Mouse (Mus musculus) myocyte (in vitro differentiated cells): Measurements from ENCODE around the gene Antxr1. TPM values are rescaled to one million over a fixed set of nuclear protein-coding genes. Genes with fewer than 3 reads are reported as not detected.

ENCODE experiments used
- H3K27me3 ChIP-seq: one replicate; pipeline ENCODE4 v1.6.1; 2011; ENCODE audit not compliant: control insufficient read depth, insufficient read depth, insufficient read length
- H3K36me3 ChIP-seq: one replicate; pipeline ENCODE4 v1.6.1; 2011; ENCODE audit not compliant: control insufficient read depth, insufficient read depth
- H3K4me2 ChIP-seq: one replicate; pipeline ENCODE4 v1.6.1; 2011; ENCODE audit warnings: low read depth, control low read depth
- H3K4me3 ChIP-seq: one replicate; pipeline ENCODE4 v1.5.1; 2011; ENCODE audit warnings: mild to moderate bottlenecking, control low read depth, moderate library complexity
- H3K79me2 ChIP-seq: one replicate; pipeline ENCODE4 v1.6.1; 2011; ENCODE audit not compliant: control insufficient read depth, insufficient read depth
- H3ac ChIP-seq: one replicate; pipeline ENCODE4 v1.6.1; 2011; ENCODE audit not compliant: control insufficient read depth, insufficient read length
- CEBPB ChIP-seq: IDR thresholded peaks from 2 replicates; pipeline ENCODE4 v1.6.1; 2011; ENCODE audit warnings: mild to moderate bottlenecking, moderate library complexity; ENCODE audit not compliant: poor library complexity, insufficient read depth, severe bottlenecking
- E2F4 ChIP-seq: IDR thresholded peaks from one replicate; pipeline ENCODE4 v1.6.1; 2011; ENCODE audit warnings: mild to moderate bottlenecking, control low read depth, moderate library complexity; ENCODE audit not compliant: insufficient read depth
- MAX ChIP-seq: IDR thresholded peaks from one replicate; pipeline ENCODE4 v1.6.1; 2011; ENCODE audit warnings: low read depth, mild to moderate bottlenecking, control low read depth
- MYOD1 ChIP-seq, 3 experiments: IDR thresholded peaks; one replicate each; pipeline ENCODE4 v1.6.1; 2011; ENCODE audit warnings: control low read depth in 2 of 3, low read depth in 2 of 3, mild to moderate bottlenecking in 2 of 3, moderate library complexity in 1 of 3; ENCODE audit not compliant: insufficient read length in 2 of 3, control insufficient read depth in 1 of 3
- MYOG ChIP-seq, 3 experiments: IDR thresholded peaks; one replicate each; pipeline ENCODE4 v1.6.1; 2011; ENCODE audit warnings: control low read depth in 2 of 3, low read depth in 2 of 3, mild to moderate bottlenecking in 2 of 3; ENCODE audit not compliant: insufficient read length in 2 of 3, control insufficient read depth in 1 of 3, insufficient read depth in 1 of 3
- POLR2A ChIP-seq: IDR thresholded peaks from one replicate; pipeline ENCODE4 v1.6.1; 2011; ENCODE audit warnings: low read depth, mild to moderate bottlenecking, control low read depth, moderate library complexity; ENCODE audit not compliant: insufficient read length
- POLR2AphosphoS2 ChIP-seq: IDR thresholded peaks from one replicate; pipeline ENCODE4 v1.6.1; 2011; ENCODE audit warnings: low read depth, control low read depth; ENCODE audit not compliant: insufficient read length
- REST ChIP-seq: IDR thresholded peaks from one replicate; pipeline ENCODE4 v1.6.1; 2011; ENCODE audit warnings: mild to moderate bottlenecking, control low read depth, moderate library complexity; ENCODE audit not compliant: insufficient read depth, insufficient read length
- SRF ChIP-seq: IDR thresholded peaks from one replicate; pipeline ENCODE4 v1.6.1; 2011; ENCODE audit warnings: low read depth; ENCODE audit not compliant: control insufficient read depth, insufficient read length
- TCF12 ChIP-seq: IDR thresholded peaks from one replicate; pipeline ENCODE4 v1.6.1; 2011; ENCODE audit warnings: mild to moderate bottlenecking, control low read depth; ENCODE audit not compliant: poor library complexity, insufficient read depth, severe bottlenecking
- TCF3 ChIP-seq: IDR thresholded peaks from one replicate; pipeline ENCODE4 v1.6.1; 2011; ENCODE audit warnings: low read depth, control low read depth; ENCODE audit not compliant: insufficient read length
- USF1 ChIP-seq: IDR thresholded peaks from one replicate; pipeline ENCODE4 v1.6.1; 2011; ENCODE audit warnings: low read depth, mild to moderate bottlenecking, control low read depth, moderate library complexity
- polyA plus RNA-seq: library from polyadenylated mRNA; unstranded; fragments of >200 nt; fragmentation: generic; extraction: Trizol; gene quantifications from one replicate; pipeline ENCODE4 v1.2.1, GENCODE M21; 2012; ENCODE audit warnings: missing spikeins

Gene Antxr1
- polyA plus RNA-seq, 1 experiment: 8.6 TPM

- Histone ChIP-seq H3K27me3 (no peaks in the 10 kb centered on the region), H3K4me2 (no peak overlapping the region), H3K4me3 (no peak overlapping the region), H3K79me2 (no peaks in the 10 kb centered on the region), H3K36me3 (no peaks in the 10 kb centered on the region), H3ac (no peak overlapping the region)
- no peak for TF ChIP-seq E2F4
- TF ChIP-seq MYOD1 (IDR thresholded peaks at IDR 0.05; ENCODE audit: control insufficient read depth in 1 of 3, insufficient read length in 2 of 3, low read depth in 2 of 3): no peak
- TF ChIP-seq SRF: no peak
- TF ChIP-seq TCF3: no peak
- no peak for TF ChIP-seq CEBPB
- TF ChIP-seq MAX: no peak
- no peak for TF ChIP-seq POLR2A
- no peak for TF ChIP-seq MYOG (IDR thresholded peaks at IDR 0.05; ENCODE audit: control insufficient read depth in 1 of 3, insufficient read depth in 1 of 3, insufficient read length in 2 of 3, low read depth in 2 of 3)
- no peak for TF ChIP-seq TCF12
- TF ChIP-seq USF1: no peak
- no peak for TF ChIP-seq REST
- no peak for TF ChIP-seq POLR2AphosphoS2
Measured at GRCm38 (mm10) chr6:87301991-87302390, 33.6 kb downstream of the Antxr1 start.

GRCm38 (mm10) chr6:87294904-87295303, 40.7 kb downstream of the Antxr1 start:
- H3K4me2 ChIP-seq: no peak overlapping the region
- no peak overlapping the region for H3ac ChIP-seq
- H3K36me3 ChIP-seq: no peaks in the 10 kb centered on the region
- H3K27me3 ChIP-seq: no peaks in the 10 kb centered on the region
- H3K79me2 ChIP-seq: no peaks in the 10 kb centered on the region
- H3K4me3 ChIP-seq: no peak overlapping the region
- TF ChIP-seq SRF (no peak), MYOG (IDR thresholded peaks at IDR 0.05; ENCODE audit: control insufficient read depth in 1 of 3, insufficient read depth in 1 of 3, insufficient read length in 2 of 3, low read depth in 2 of 3) (no peak), MYOD1 (IDR thresholded peaks at IDR 0.05; ENCODE audit: control insufficient read depth in 1 of 3, insufficient read length in 2 of 3, low read depth in 2 of 3) (no peak), TCF12 (no peak), CEBPB (no peak), POLR2AphosphoS2 (no peak), USF1 (no peak), MAX (no peak), E2F4 (no peak), REST (no peak), POLR2A (no peak), TCF3 (no peak)

GRCm38 (mm10) chr6:87292911-87293851, 42.4 kb downstream of the Antxr1 start:
- no peaks in the 10 kb centered on the region for H3K79me2 ChIP-seq
- H3ac ChIP-seq: no peak overlapping the region
- no peak for TF ChIP-seq E2F4
- no peak for TF ChIP-seq MAX
- no peak for TF ChIP-seq REST
- TF ChIP-seq POLR2AphosphoS2: no peak
- TF ChIP-seq MYOD1 (IDR thresholded peaks at IDR 0.05; ENCODE audit: control insufficient read depth in 1 of 3, insufficient read length in 2 of 3, low read depth in 2 of 3): no peak
- no peak for TF ChIP-seq POLR2A
- no peak for TF ChIP-seq CEBPB
- TF ChIP-seq SRF: no peak
- TF ChIP-seq USF1: no peak
- no peaks in the 10 kb centered on the region for H3K27me3 ChIP-seq
- H3K36me3 ChIP-seq: no peaks in the 10 kb centered on the region
- H3K4me2 ChIP-seq: peak overlapping the region; percentile 31
- H3K4me3 ChIP-seq: no peak overlapping the region

GRCm38 (mm10) chr6:87287251-87287650, 48.4 kb downstream of the Antxr1 start:
- Histone ChIP-seq H3K27me3 (no peaks in the 10 kb centered on the region), H3ac (no peak overlapping the region), H3K79me2 (no peaks in the 10 kb centered on the region), H3K4me3 (no peak overlapping the region), H3K4me2 (no peak overlapping the region), H3K36me3 (no peaks in the 10 kb centered on the region)
- TF ChIP-seq MYOD1 (IDR thresholded peaks at IDR 0.05; ENCODE audit: control insufficient read depth in 1 of 3, insufficient read length in 2 of 3, low read depth in 2 of 3): no peak
- no peak for TF ChIP-seq REST
- no peak for TF ChIP-seq MAX

- Histone ChIP-seq H3K4me2 (no peak overlapping the region), H3K79me2 (no peaks in the 10 kb centered on the region), H3K36me3 (no peaks in the 10 kb centered on the region), H3K27me3 (no peaks in the 10 kb centered on the region), H3ac (no peak overlapping the region), H3K4me3 (no peak overlapping the region)
- TF ChIP-seq SRF (no peak), TCF12 (no peak), USF1 (no peak), POLR2A (no peak), MAX (no peak), TCF3 (no peak), POLR2AphosphoS2 (no peak), E2F4 (no peak), CEBPB (no peak), REST (no peak), MYOG (IDR thresholded peaks at IDR 0.05; ENCODE audit: control insufficient read depth in 1 of 3, insufficient read depth in 1 of 3, insufficient read length in 2 of 3, low read depth in 2 of 3) (no peak), MYOD1 (IDR thresholded peaks at IDR 0.05; ENCODE audit: control insufficient read depth in 1 of 3, insufficient read length in 2 of 3, low read depth in 2 of 3) (no peak)
Measured at GRCm38 (mm10) chr6:87285365-87285749, 50.3 kb downstream of the Antxr1 start.
